Mouse (Mus musculus) gastrocnemius, postnatal 25 days (tissue): ENCODE measurements at regions not wholly inside any gene's neighbourhood (a gene's known extent, or its start where the extent isn't known, plus 50 kb on each side); places are given as distances from the start of the nearest gene placed in this dataset.

Experiments
- DNase-seq: peaks from one replicate; pipeline ENCODE4 v3.0.0; 2022

DNA sequence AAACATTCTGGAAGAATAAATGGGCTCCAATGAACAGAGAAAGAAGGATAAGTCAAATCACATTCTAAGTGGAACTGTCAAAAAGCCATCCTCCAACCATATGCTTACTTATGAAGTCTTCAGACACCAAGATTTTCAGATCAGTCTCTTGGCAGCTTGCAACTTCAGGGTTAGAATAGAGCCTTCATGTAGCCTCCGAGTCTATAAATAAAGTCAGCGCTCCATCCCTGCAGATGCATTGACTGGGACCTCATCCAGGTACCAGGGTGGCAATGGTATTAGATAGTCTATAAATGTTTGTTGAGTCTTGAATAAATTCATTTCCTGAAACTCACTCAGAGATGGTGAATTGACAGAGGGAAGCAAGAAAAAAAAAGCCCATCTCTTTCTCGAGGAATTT, 107.2 kb upstream of the Eepd1 start:
- DNase-seq = no peak

DNA sequence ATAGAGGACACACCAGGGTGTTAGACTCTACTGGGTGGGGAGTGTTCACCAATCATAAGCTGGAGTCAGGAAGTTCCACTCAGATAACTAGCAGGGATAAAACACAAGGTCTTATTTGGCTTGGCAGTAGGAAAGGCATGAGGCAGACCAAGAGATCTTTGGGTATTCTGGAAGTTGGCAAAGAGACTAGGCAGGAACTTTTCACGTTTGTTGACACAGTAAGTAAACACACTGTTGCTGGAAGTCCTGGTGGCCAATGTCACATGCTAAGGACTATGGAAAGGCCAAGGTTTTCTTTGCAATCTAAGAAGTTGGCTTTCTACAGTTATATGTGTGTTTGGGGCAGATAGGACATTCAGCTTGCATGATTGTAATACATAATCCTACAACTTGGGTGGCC, 105.1 kb upstream of the Eepd1 start:
- no peak for DNase-seq

DNA sequence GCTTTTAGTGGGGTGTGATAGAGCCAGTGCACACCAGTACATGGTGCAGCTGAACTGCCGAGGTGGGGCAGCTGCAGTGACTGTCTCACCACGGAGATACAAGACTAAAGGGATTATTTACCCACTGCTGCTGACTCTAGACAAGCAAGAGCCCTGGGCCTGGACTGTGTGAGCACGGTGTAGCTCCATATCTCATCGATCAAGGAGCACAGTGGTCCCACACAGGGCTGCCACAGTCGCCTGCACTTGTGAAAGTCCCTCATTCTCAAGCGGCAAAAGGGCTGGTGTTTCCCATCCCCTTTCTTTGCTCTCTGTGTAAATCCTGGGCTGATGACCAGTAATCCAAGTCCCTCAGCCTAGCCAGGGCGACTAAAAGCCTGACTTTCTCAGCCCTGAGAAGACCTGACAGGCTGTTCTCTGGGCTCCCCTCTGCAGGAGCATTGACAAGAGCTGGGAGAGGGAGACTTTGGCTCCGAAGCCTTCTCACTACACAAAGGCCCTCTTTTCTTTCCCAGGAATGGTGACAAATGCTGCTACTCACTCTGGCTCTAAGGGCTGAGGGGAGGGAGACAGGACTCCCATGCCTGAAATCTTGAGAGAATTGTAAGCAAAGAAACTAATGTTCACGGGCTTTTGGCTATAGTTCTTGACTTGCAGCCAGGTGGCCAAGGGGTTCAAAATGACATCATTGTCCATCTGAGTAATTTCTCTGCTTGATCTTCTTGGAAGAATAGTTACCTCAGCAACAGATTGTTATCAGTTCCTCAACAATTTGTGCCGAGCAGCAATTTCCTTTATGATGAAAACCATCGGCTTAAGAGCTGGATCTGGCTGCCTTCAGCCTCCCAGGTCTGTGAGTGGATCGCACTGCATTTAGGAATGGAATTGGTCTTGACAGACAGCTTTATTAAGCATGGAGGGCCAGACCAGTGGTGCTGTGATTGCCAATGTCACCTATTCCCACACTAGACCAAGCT, 103.3 kb upstream of the Eepd1 start:
- DNase-seq = peak; percentile 24

DNA sequence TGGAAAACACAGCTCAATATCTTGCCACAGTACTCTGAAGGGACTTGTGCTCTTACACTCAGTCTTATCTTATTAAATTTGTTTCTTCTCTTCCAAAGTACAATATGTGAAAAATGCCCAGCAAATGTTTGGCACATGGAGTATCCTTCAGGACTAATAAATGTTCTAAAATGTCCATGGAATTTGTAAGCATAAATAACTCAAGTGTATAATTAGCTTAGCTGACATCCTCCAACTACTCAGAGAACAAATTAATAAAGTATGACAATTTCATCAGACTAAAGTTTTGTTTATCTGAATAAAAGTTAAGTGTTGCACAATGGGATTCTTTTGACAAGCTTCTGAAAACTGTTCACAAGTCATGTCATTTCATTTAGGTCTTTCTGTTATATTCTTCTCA, 96.0 kb upstream of the Eepd1 start:
- DNase-seq = no peak

DNA sequence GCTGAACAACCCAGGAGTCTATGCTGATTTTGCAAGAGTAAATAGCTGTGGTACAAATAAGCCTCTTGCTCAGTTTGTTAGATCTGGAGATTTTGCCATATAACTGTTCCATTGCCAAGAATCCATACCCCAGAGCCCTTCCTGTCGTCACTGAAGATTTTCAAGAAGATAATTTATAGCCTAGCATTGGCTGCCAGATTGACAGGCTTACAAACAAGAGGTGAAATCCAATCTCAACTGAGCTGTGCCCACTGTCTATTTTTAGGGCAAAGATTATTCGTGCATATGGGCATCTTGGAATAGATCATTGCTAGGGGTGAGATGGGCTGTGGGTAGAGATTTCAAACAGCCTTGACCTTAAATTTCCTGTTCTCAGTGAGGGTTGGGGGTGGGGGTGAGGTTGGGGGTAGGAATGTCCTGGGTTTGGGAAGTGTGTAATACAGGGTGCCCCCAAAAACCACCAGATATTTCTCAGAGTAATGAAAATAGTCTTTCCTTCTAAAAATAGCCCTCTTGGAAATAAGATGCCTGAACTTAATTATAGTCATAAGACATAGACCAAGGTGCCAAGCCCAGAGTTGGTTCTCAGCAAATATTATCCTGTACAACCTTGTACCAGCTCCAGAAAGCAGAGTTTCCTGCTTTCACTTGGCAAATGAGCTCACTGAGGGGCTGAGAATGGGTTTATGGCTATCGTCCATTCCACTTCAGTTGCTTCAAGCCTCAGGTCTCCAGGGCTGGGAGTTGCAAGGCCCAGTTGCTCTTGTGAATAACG, 93.3 kb upstream of the Eepd1 start:
- peak; percentile 49 for DNase-seq

DNA sequence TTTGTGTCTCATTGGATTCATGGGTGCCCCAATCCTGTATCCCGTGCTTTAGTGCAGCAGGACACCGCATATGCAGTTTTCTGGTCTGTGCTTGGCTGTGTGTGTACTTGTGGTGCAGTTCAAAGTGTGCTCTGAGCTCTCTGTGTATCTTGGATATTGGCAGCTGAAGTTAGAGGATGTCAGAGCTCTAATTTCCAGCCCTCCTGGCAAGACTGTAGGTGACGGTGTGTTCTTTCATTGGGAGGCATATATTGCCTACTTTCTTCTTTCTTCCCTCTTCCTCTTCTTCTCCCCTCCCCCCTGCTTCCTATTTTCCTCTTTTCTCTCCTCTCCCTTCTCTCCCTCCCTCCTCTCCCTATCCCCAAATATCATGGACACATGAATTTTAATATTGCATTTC, 92.0 kb upstream of the Eepd1 start:
- DNase-seq = peak; percentile 62

DNA sequence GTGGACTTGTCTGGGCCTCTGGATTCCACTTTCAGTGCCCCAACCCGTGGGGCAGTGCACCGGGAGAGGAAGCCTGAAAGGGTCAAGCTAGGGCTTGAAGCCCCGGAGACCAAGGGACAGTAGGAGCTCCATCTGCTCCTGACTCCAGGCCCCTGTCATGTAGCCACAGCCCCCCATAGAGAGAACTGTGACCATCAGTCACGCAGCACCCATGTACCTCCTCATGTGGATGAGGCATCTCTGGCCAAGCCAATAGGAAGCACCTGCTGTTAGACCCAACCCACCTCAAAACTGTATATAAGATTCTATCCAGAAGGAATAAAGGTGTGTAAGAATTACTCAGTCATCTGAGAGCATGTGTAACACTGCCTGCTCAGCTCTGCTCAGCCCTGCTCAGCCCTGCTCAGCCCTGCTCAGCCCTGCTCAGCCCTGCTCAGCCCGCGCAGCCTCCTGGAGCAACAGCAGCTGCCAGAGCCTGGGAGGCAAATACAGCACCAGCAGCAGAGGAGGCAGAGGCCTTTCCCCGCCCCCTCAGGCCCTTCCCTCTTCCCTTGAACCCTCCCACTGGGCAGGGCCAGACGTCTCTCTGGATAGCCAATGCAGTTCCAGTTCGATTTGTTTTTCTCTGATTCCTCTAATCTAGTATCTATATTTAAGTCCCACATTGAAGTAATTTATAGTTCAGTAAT, 80.6 kb upstream of the Eepd1 start:
- DNase-seq = peak; percentile 32

DNA sequence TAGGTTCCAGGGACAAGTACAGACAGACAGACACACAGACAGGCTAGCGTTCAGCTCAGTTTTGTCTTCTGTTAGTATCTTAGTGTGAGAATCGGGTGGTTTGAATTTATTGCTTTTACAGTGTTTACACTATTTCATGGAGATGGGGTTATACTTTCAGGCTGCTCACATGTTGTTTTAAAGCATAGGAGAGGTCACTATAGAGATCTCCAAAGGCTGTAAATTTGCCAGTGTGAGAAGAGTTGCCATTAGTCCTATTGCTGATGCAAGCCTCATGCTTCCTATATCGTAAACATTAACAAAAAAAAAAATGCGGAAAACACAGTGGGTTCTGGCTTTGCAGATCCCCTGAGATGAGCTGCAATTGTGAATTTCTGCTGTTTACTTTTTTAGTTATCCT, 75.5 kb upstream of the Eepd1 start:
- DNase-seq = no peak

DNA sequence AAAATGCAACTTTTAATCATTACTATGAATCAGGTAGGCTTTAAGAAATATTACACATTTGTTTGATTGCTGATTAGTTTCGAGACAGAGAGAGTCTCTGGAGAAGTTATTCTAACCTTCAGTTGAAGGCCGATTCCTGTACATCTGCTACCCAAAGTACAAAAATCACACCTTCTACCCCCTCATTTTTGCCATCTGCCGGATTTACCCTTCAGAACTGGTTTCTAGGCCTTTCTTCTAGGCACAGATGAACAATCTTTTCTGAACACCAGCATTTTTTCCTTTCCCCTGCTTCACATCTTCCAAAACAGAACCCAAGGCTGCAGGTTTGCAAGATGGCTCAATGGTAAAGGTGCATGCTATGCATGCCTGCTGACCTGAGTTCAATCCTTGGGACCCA, 72.8 kb upstream of the Eepd1 start:
- DNase-seq = no peak

DNA sequence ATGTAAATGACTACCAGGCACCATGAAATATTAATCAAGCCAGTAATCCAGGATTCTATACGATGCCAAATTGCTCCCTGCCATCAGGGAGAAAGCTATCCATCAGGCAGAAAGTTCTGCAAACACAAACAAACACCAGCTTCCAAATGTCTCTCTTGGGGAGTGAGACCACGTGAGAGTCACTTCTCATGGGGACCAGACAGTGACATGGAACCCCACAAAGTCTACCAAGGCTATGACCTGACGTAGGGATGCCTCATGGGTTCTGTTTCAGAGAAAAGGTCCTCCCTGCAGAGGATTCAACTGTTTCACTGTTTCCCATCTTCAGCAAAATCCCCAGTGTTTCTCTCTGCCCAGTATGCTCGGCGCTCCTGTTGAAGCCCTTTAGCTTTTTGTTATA, 71.6 kb upstream of the Eepd1 start:
- DNase-seq = no peak

DNA sequence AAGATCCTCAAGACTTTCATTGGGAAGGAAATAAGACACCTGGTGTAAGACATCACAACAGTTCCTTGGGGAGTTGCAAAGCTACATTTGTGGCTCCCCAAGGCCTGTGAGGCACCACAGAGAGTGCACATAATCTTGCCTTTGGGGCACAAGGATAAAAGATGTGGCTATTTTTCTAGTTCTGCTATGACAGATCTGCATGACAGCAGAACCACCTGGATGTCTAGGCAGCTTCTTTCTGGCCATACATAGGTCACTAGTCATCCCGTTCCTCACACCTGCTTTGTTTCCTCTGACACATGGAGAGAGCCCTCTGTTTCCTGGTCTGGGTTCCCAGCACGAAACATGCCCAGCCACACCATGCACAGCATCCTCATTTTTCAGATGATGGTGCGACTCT, 67.5 kb upstream of the Eepd1 start:
- DNase-seq = no peak

DNA sequence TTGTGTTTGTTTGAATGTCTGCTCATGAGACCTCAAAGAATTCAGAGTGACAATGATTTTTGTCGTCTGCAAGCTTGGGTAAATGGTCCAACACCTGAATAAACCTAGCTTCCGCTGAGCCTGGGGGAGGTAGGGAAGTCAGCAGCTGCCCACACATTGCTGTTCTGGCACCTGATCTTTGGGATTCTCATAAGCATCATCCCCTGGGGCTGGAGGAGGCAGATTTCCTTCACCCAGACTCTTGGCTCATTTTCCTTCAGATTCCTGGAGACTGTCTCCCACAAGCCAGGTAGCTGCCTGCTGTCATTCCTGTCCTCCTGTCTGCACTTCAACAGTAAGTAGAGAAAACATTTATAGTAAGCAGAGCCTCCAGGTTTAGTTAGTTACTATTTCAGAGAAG, 67.0 kb upstream of the Eepd1 start:
- no peak for DNase-seq

DNA sequence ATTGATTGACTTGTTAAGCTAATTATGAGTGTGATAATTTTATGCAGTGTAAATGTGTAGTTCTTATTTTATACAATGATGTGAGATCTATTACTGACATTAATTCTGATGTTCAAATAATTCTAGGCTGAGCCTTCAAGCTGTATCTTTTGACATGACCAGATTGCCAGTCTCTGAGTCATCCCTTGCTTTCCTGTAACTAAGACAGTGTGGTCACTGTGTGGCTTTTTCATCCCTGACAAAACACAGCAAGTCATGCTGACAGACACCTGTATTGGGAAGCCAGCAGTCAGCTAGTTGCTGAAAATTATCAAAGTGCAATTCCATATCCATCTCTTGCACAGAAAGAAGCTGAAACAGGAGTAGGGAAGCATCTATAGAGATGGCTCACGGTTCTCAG, 54.4 kb upstream of the Eepd1 start:
- DNase-seq = no peak

DNA sequence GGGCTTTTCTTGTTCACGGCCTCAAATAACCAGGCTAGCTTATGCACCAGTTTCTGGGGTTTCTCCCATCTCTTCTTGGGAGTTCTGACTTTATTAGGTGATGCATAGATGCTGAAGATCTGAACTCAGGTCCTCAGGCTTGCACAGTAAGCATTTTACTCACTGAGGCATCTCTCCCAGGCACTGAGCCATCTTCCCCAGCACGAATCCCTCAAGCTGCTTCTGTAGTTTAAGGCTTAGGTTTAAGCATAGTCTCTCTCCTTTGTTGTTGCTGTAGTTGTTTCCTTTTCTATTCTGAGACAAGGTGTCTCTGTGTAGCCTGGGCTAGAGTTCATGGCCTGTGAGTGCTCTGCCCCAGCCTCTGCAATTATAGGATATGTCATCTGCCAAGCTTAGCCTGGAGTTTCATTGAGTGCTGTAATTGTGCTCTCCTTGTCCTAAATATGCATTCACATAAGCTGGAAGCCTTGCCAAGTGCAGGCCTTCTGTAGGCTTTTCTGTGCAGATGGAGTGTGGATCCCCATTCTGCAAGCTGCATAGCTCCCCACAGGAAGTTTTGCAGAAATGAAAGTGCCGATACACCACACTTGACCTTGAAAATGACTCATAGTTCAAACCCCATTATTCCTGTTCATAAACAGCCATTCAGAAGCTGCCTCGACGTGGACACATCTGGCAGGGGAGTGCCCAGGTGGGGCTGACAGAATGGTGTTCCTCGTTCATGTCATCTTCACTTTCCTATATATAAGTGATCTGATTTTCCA, 51.7 kb upstream of the Eepd1 start:
- DNase-seq = no peak
